Mouse (Mus musculus) regulatory T cell (primary cell): ENCODE measurements at regions not wholly inside any gene's neighbourhood (a gene's known extent, or its start where the extent isn't known, plus 50 kb on each side); places are given as distances from the start of the nearest gene placed in this dataset.

ENCODE experiments used
- in situ Hi-C: fragments of 300-600 bp; cut with MboI, MseI; formaldehyde crosslinking; loops from one replicate; pipeline ENCODE4 v1.15.1; 2025; ENCODE audit warnings: high pct_unique_total_duplicates

DNA sequence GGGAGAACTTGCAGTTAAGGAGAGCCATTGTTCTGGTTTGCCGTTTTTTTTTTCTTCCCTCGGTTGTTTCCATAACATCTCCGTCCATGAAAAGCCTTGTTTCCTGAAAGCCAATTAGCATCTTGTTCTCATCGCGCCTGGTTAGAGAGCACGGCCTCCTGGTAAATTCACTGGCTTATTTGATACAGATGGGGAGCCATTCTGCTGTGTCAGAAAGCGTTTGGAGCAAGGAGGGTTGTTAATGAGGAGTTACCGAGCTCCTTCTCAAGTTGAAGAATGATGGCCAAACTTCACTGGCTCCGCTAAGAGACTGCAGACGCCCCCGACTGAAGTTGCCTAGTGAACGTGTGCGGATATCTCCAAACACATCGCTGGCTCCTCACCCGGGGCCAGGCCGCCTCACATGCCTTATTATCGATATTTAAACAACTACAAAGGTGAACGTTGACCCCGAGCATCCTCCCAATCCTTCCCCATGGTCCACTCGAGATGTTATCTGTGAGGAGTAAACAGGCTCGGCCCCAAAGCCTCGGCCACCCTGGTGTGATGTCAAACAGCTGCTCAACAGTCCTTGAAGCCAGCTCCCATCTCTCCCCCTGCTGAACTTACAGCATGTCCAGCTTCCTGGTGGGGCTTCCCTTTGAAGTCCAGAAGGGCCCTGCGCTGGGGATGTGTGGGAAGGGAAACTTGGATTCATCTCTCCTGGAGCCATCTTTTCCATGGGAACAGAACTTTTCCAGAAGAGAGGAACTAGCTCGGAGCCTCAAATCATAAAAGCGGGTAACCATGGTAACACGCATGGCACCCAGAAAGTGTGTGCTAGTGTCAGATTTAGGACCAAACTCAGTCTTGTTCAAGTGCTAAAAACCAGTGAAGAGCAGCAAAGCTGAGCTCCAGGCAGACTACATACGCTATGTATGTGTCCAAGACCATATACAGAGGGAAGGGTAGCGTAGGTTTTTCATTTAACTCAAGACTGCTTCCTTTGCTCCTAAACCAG is 190.0 kb upstream of the Tbx3 start:
- in situ Hi-C loops: no loop called here

DNA sequence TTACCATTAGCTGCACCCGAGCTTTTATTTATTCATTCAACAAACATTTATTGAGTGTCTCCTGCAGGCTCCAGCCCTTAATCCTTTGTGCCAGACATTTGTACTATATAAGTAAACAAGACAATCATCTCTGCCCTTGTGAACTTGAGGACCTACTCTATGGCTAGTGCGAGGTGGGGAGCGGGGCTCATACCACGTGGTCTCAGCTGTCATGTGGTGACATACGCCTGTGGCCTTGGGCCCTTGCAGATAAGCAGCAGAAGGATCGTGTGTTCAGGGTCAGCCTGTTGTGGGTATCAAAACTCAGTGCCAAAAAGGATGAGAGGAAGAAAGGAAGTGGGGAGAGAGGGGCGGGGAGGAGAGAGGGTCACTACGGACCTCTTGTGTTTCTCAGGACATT is 186.8 kb upstream of the Tbx3 start:
- in situ Hi-C loops: no loop called here

DNA sequence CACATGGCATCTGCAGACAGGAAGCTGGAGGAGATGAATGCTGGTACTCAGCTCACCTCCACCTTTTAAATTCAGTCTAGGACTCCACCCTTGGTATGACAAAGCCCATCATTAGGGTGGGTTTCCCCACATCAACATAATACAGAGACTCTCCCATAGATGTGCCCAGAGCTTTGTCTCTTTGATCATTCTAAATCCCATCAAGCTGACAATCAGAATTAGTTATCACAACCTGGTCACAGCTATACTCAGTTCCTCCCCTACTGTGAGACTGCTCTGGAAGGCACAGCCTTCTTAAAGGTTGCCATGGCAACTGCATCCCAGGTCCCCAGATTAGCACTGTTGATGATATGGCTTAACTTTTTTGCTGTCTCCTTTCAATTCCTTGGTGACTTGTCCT is 184.3 kb upstream of the Tbx3 start:
- in situ Hi-C loops: no loop called here

DNA sequence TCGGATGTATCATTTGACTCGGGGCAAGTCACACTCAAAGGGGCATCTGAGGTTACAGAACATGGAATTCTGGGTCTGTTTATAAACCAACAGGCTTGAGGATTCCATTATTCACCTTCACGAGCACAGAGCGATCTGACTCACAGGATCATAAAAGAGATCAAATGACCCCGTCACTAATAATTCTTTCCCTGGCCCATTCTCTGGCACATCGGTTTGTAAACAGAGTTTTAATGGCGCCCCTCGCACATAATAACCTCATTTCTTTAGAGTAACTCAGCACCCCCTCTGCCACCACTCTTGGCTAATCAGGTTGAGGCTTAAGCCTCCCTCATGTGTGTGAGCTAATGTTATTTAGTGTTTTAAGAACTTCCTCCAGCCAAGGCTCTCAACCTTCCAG is 183.3 kb upstream of the Tbx3 start:
- in situ Hi-C loops: no loop called here

DNA sequence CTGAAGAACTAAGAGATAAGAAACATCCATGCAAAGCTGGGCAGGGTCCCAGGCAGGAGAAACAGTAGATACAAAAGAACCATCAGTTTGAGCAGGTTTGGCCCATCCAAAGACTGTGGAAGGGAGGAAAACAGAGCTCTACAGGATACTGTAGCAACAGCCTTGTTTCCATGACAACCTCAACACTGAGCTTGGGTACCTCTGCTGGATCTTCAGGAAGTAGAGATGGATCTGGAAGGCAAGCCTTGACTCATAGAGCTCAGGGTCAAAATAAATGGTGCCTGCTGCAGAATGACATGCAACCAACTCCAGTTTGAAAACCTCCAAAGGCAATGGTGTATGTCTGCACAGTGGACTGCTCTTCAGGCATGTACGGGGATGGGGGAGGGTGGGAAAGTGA is 173.0 kb upstream of the Tbx3 start:
- in situ Hi-C loops: no loop called here

DNA sequence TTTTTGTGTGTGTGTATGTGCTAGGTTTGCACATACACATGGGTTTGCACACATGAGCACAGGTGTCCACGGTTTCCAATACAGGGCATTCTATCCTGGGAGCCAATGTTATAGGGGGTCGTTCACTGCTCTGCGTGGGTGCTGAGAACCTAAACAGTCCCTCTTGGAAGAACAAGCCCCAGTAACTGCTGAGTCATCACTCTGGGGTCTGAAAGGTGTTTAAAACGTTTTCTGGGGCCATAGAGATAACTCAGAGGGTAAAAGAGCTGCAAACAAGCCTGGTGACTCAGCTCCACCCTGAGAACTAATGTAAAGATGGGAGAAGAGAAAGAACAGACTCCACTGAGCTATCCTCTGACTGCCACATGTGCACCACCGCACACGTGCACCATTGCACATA is 172.0 kb upstream of the Tbx3 start:
- in situ Hi-C loops: no loop called here

DNA sequence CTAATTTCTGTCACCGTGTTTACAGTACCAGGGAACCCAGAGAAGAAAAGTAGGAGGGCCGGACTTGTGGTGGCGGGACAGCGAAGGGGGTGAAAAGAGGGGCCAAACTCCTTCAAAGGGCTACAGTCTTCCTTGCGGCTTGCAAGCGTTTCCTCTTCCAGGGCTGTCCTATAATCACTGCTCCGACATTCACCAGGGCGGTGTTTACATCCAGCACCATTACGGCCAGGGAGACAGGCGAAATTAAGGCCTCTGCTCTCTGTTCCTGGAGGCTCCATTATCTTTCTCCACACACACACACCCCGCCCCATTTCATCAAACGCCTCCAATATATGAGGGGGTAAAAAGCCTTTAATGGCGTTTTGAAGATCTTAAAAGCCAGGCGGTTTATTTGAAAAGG is 162.8 kb upstream of the Tbx3 start:
- in situ Hi-C loops: no loop called here

DNA sequence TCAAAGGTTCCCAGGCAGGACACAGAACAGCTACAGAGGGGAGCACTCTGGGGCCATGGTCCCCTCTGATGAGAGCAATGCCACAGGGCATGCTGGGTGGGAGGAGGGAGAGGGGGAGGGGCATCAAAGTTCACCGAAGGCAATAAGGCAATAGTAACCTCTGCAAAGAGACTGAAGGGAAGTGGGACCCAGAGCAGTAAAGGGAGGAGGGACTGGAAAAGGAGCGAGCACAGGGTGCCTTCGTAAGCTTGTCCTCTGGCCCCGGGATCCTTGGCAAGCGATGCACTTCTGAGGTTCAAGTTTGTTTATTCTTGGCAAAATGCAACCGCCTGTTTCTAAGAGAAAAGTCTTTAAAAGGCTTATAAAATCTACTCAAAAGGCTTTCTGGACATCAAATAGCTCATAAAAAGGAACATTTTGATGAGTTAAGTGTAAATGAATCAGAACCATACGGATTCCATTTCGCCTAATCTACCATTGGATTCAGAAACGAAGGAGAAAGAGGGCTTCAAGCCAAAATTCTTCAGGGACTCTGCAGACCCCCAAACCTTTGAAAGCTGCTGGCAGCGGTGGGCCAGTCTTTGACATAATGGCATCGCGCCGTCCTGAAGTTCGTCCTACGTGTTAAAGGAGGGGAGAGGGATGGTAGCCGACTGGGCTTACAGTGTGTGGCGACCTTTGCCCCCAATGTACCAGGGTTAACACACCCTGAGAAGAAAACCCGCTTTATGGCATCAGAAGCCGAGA is 151.8 kb upstream of the Tbx3 start:
- in situ Hi-C loops: loop anchor here (10.0 kb wide), 1 partner anchor 1734 kb away; the partner anchor contains the start of gene Nos1

DNA sequence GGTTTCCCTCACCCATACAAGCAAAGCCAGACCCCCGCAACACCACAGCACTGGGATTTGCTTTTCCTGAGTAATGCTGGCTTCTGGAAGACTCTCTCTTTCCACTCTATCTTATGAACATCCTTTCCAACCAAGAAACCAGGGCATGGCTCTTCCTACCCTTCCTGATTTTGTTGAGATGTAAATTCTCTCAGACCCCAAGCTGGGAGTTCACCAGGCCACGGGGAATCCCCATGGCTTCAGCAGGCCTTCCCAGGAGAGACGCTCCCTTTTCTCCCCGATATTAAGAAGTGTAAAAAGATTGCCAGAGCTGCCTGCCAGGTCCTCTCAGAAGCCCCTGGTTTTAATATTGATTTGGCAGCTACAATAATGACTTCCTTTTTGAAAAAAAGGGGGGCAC is 146.3 kb upstream of the Tbx3 start:
- in situ Hi-C loops: no loop called here

DNA sequence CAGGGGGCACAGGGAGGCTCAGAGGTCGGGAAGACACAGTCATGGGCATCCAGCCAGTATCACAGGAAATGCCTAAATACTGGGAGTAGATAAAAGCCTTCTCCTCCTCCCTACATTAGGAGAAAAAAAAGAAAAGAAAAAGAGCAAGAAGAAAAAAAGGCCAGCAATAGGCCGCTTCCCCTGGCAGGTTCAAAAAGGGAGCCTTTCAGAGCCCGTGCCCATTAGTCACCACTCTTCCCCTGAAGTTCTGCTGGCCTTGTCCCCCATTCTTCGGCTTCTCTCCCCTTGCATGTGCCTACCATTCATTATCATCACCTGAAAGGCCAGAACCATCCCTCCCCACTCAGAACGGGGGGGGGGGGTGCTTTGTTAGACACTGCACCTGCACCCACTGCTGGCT is 144.5 kb upstream of the Tbx3 start:
- in situ Hi-C loops: no loop called here

DNA sequence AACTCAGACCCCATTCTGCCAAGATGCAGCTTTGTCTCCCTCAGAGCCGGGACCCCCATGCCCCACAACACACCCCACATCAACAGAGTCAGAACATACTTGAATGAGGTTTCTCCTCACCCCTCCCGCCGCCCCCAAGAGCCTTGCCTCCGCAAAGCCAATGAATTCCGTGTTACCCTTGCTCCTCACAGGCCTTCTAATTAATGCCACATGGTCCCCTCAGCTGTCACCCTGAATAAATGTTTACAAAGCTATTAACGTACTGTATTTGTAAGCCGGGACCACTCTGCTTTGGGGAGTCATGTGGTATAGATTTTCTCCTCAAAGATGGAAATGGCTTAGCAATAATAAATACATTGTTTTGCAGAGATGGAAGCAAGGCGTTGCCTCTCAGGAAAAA is 140.5 kb upstream of the Tbx3 start:
- in situ Hi-C loops: no loop called here

DNA sequence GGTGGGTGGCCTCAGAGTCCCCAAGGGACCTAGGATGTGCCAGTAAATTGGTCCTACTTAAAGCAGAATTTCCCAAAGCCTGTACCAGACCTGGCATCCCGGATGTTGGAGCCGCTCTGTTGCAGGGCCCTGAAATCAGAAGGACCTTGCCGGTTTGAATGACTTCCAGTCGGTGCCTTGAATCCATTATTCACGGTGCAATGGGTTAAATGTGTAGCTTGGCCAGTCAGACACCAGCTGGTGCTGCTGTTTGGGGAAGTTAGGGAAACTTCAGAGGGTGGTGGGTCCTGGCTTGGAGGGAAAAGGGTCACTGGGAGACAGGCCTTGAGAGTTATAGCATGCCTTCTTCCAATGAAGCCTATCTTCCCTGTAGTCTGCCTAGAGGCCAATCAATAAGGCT is 135.5 kb upstream of the Tbx3 start:
- in situ Hi-C loops: no loop called here

DNA sequence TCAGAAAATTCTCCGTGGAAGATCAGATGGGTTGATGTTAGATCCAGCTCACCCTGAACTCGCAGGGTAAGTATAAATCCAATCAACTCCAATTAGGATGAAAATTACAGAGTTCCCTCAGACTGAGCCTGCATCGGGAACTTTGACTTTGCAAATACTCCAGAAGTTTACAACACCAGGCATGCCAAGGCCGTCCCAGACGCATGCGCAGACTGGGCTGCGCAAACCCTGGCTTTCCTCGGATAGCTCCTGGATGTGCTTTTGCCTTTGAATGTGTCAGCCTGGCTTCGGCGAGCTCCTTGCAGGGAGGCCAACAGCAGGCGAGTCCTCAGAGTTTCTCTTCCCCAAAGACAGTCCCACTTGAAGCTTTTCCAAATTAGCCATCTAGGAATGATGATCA is 127.6 kb upstream of the Tbx3 start:
- in situ Hi-C loops: no loop called here

DNA sequence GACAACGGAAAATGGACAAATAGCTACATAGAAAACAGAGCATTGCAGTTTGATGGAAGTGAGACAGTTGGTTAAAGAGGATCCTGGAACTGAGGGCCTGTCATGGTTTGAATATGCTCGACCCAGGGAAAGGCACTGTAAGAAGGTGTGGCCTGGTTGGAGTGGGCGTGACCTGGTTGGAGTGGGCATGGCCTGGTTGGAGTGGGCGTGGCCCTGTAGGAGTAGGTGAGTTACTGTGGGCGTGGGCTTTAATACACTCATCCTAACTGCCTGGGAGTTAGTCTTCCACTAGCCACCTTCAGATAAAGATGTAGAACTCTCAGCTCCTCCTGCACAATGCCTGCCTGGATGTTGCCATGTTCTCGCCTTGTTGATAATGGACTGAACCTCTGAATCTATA is 126.8 kb upstream of the Tbx3 start:
- in situ Hi-C loops: no loop called here

DNA sequence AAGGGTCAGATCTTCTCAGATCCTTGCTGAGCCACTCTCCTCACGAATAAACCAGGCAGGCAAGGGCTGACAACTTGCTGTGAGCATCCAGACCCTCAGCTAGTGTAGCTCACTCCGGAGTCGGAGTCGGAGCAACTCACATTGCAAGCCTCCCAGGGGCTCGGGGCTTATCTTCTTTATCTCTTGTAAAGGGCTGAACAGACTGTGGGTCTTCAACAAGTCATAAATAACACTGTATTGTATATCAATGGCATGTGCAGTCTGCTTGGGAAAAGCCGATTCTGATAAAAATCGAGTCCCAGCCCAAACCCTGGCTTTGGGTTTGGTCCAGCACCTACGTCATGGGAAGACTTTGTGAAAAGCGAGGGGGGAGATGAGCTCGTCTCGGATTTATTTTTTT is 125.8 kb upstream of the Tbx3 start:
- in situ Hi-C loops: no loop called here

DNA sequence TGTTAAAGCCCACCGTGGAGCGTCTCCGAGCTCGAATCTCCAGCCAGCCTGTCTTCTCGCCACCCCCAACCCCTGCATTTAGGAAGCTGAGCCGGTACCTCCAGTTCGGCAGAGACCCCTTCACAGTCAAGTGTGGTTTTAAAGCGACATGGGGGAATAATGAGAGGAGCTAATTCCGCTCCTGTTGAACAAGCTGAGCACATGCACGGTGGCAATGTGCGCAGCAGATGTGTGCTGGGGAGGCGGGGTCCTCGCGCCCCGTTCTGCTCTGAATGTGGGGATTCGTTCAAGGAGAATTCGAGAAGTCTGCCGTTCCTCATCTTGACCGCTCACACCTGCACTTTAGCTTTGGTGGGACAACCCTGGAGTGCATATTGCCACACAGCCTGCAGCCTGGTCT is 123.4 kb upstream of the Tbx3 start:
- in situ Hi-C loops: no loop called here

DNA sequence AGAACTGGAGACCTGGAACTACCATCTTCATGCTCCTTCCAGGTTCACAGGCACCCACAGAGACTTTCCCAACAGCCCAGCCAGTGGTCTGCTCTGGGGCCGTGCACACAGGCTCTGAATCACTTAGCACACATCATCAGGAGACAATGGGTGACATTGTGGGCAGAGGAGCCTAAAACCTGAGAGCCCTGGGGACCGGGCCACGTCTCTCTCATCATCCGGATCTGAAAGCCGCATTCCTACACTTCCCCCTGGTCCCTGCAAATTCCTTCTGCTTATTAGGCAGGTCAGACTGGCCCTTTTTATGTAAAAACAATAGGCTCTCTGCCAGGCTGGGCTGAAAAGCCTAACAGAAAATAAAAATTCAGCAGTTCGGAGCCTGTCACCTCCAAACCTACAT is 119.6 kb upstream of the Tbx3 start:
- in situ Hi-C loops: no loop called here

DNA sequence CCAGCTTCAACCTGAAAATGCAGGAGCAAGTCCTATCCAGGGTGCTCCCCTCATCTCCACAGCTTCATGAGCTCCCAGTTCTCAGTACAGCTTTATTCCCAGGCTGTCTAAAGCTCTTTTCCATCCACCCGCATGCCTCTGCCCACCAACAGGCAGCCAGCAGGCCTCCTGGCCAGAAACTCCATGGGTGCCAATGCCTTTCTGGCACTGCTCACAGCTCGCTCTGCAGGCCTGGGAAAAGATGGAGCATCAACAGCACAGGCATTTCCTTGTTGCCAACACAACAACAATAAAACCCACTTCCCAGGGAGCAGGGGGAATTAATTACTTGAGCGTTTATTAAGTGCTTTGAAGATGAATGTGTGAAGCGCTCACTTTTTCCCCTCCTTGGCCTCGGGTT is 117.0 kb upstream of the Tbx3 start:
- in situ Hi-C loops: no loop called here

DNA sequence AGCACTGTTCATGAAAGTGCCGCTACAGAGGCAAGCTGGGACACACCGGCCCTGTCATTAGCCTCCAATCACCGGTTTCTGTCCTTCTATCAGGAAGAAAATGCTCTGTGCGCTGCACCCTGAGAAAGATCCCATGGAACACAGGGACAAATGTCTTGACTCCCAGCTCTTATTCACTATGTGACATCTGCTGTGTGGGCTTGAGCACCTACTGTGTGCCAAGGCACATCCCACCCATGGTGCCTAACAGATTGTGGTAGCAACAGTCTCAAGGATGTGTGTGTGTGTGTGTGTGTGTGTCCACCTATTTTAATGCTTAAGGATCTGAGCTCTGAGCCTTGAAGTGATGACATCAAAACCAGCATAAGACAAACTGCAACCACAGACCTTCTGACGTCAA is 113.4 kb upstream of the Tbx3 start:
- in situ Hi-C loops: no loop called here

DNA sequence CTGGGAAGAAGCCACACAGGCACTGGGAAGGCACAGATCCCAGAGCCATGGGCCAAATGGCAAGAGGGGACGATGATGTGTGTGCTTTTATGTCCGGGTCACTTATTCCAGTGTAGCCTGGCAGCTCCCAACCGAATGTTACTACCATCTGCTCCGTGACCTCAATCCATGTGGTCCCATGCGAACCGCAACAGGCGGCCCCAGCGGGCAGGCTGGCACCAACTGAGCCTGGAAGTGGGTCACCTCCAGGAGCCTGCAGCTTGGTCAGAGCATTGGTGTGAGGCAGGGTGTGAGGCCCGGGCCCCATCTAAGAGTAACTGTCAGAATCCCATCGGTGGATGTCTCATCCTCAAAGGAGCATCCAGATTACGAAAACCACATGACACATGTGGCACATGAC is 110.8 kb upstream of the Tbx3 start:
- in situ Hi-C loops: no loop called here

DNA sequence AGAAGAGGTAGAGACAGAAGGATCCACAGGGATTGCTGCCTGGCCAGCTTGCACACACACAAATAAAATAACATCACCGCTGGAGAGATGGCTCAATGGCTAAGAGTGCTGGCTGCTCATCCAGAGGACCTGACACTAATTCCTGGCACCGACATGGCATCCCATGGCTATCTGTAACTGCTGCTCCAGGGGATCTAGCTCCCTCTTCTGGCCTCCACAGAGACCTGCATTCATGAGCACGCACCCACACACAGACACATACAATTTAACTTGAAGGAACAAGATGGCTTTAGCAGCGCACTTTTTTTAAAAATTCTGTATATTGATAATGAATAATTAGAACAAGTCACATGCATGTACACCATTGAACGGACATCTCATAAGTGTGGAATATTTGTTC is 110.1 kb upstream of the Tbx3 start:
- in situ Hi-C loops: no loop called here

DNA sequence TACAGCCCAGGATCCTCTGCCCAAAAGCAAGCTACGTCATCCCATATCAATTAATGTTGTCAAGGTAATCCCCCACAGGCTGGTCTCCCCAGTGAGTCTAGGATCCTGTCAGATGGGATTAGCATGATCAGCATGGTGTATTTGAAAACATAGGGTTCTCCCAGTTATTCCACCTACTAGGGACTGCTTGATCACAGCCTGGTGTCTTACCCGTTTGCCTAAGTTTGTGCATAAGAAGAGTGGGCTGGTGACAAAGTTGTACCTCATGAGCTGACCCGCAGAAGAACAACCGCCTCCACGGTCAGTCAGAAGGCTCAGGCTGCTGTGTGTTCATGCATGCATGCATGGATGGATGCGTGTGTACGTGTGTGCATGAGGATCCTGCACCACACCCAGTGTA is 108.9 kb upstream of the Tbx3 start:
- in situ Hi-C loops: no loop called here
